Mouse (Mus musculus) C2C12 (cell line): Measurements from ENCODE around the gene Itprip.

Source experiments
- CEBPB ChIP-seq: IDR thresholded peaks from one replicate; pipeline ENCODE4 v1.6.1; 2011; ENCODE audit warnings: low read depth, mild to moderate bottlenecking, control low read depth, moderate library complexity
- CTCF ChIP-seq: IDR thresholded peaks from one replicate; pipeline ENCODE4 v1.5.1; 2011; ENCODE audit not compliant: control insufficient read depth, insufficient read depth, insufficient read length
- MAX ChIP-seq: IDR thresholded peaks from one replicate; pipeline ENCODE4 v1.6.1; 2011; ENCODE audit warnings: mild to moderate bottlenecking, control low read depth
- MYOG ChIP-seq: IDR thresholded peaks from one replicate; pipeline ENCODE4 v1.6.1; 2011; ENCODE audit not compliant: control insufficient read depth, insufficient read length; ENCODE audit errors: extremely low read depth
- USF1 ChIP-seq: IDR thresholded peaks from one replicate; pipeline ENCODE4 v1.6.1; 2011; ENCODE audit warnings: low read depth, mild to moderate bottlenecking, control low read depth, moderate library complexity

- TF ChIP-seq MYOG: no peak
- no peak for TF ChIP-seq USF1
- TF ChIP-seq CTCF: no peak
- TF ChIP-seq MAX: peak; percentile 85
- TF ChIP-seq CEBPB: no peak
Observed at GRCm38 (mm10) chr19:47885191-47885743, 33.8 kb downstream of the Itprip start.
